Mouse (Mus musculus): ENCODE results near the gene Gp1ba. TPM values are rescaled to one million over a fixed set of nuclear protein-coding genes. Genes with fewer than 3 reads are reported as not detected.

Gene Gp1ba
- polyA plus RNA-seq, 1 experiment from 2014 or later = 0.10 TPM

GRCm38 (mm10) chr11:70647716-70648420, 8.9 kb downstream of the Gp1ba start:
- ATAC-seq (ENCODE audit: insufficient number of reproducible peaks, insufficient read depth, low FRiP score, low TSS enrichment, low read depth) = no peak
- peak overlapping the region; percentile 95 for H3K27ac ChIP-seq
- peak overlapping the region; percentile 93 for H3K9ac ChIP-seq
- no peaks in the 10 kb centered on the region for H3K9me3 ChIP-seq
- no peaks in the 10 kb centered on the region for H3K27me3 ChIP-seq
- peak overlapping the region; percentile 88 for H3K4me3 ChIP-seq
- H3K4me2 ChIP-seq = peak overlapping the region; percentile 97
- peaks cover 72% of the 10 kb centered on the region for H3K36me3 ChIP-seq
- peaks cover 63% of the 10 kb centered on the region for H3K4me1 ChIP-seq
- 4% methylated on average over 28 of the region's 28 CpGs for WGBS

DNA sequence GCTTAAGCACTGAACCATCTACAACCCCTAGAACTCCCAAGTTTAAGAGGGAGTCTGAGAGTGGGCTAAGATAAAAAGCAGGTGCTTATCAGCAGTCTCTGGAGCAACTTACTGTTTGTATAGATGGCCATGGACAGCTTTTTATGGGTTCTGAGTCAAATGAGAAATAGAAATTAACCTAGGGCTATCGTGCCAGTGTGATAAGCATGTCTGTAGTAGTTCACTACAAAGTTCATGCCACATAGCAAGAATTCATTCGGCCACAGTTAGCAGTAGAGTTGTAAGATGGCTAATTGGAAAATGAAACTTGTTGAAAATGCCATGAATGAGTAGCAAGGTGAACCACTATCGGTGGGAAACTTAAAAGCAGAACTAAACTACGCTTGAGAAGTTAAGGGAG, 9.6 kb downstream of the Gp1ba start:
- ATAC-seq (ENCODE audit: insufficient number of reproducible peaks, insufficient read depth, low FRiP score, low TSS enrichment, low read depth) = no peak
- H3K4me1 ChIP-seq = peaks cover 66% of the 10 kb centered on the region
- peak overlapping the region; percentile 88 for H3K4me3 ChIP-seq
- peak overlapping the region; percentile 93 for H3K9ac ChIP-seq
- WGBS = 81% methylated on average over 4 of the region's 4 CpGs
- H3K27me3 ChIP-seq = no peaks in the 10 kb centered on the region
- peaks cover 69% of the 10 kb centered on the region for H3K36me3 ChIP-seq
- no peaks in the 10 kb centered on the region for H3K9me3 ChIP-seq
- H3K27ac ChIP-seq = no peak overlapping the region
- peak overlapping the region; percentile 97 for H3K4me2 ChIP-seq

DNA sequence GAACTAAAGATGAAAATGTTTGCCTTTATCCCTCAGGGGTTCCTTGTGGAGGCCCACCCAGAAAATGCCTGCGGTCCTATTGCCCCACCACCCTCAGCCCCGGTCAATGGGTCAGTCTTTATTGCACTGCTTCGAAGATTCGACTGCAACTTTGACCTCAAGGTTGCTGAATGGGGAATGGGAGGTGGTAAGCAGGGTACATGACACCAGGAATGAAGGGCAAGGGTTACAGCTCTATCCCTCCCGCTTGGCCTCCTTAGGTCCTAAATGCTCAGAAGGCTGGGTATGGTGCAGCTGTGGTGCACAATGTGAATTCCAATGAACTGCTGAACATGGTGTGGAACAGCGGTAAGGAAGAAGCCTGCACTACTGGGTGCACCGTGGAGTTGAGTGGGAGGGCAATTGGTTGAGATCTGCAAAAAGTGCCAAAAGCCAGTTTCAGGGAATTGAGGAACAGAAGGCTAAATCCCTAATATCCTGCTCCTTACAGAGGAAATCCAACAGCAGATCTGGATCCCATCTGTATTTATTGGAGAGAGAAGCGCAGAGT, 10.3 kb downstream of the Gp1ba start:
- 80% methylated on average over 8 of the region's 8 CpGs for WGBS
- Histone ChIP-seq H3K27me3 (no peaks in the 10 kb centered on the region), H3K4me2 (peak overlapping the region; percentile 97), H3K9me3 (no peaks in the 10 kb centered on the region), H3K4me1 (peaks cover 66% of the 10 kb centered on the region), H3K9ac (no peak overlapping the region), H3K36me3 (peaks cover 63% of the 10 kb centered on the region), H3K4me3 (peak overlapping the region; percentile 88), H3K27ac (no peak overlapping the region)
- ATAC-seq (ENCODE audit: insufficient number of reproducible peaks, insufficient read depth, low FRiP score, low TSS enrichment, low read depth) = no peak

- Histone ChIP-seq H3K9me3 (no peaks in the 10 kb centered on the region), H3K9ac (peak overlapping the region; percentile 27; the same call in 1 of the 2 replicates), H3K27me3 (no peaks in the 10 kb centered on the region), H3K36me3 (peaks cover 50% of the 10 kb centered on the region), H3K4me1 (peaks cover 60% of the 10 kb centered on the region), H3K27ac (peak overlapping the region; percentile 48; the same call in 1 of the 2 replicates), H3K4me3 (no peak overlapping the region), H3K4me2 (peak overlapping the region; percentile 97; the same call in 1 of the 2 replicates)
- no peak for ATAC-seq (ENCODE audit: insufficient number of reproducible peaks, insufficient read depth, low FRiP score, low TSS enrichment, low read depth)
- WGBS = 77% methylated on average over 12 of the region's 12 CpGs
These were observed 11.6 kb downstream of the Gp1ba start for GRCm38 (mm10) chr11:70650322-70651175.

- no peak overlapping the region for H3K27ac ChIP-seq
- peaks cover 47% of the 10 kb centered on the region for H3K36me3 ChIP-seq
- H3K27me3 ChIP-seq = no peaks in the 10 kb centered on the region
- WGBS = 75% methylated on average over 2 of the region's 2 CpGs
- ATAC-seq (ENCODE audit: insufficient number of reproducible peaks, insufficient read depth, low FRiP score, low TSS enrichment, low read depth) = no peak
- peak overlapping the region; percentile 27; the same call in 1 of the 2 replicates for H3K9ac ChIP-seq
- no peaks in the 10 kb centered on the region for H3K9me3 ChIP-seq
- peak overlapping the region; percentile 100; the same call in 1 of the 2 replicates for H3K4me3 ChIP-seq
- H3K4me2 ChIP-seq = peak overlapping the region; percentile 97
- peaks cover 60% of the 10 kb centered on the region for H3K4me1 ChIP-seq
These were observed 12.5 kb downstream of the Gp1ba start for GRCm38 (mm10) chr11:70651391-70651790.

GRCm38 (mm10) chr11:70652029-70652883, 13.3 kb downstream of the Gp1ba start:
- H3K27me3 ChIP-seq = no peaks in the 10 kb centered on the region
- 37% methylated on average over 12 of the region's 12 CpGs for whole genome bisulfite sequencing
- ATAC-seq (ENCODE audit: insufficient number of reproducible peaks, insufficient read depth, low FRiP score, low TSS enrichment, low read depth) = no peak
- peak overlapping the region; percentile 100 for H3K9ac ChIP-seq
- peak overlapping the region; percentile 97 for H3K4me2 ChIP-seq
- H3K36me3 ChIP-seq = peaks cover 47% of the 10 kb centered on the region
- H3K27ac ChIP-seq = peak overlapping the region; percentile 97
- peak overlapping the region; percentile 100 for H3K4me3 ChIP-seq
- H3K9me3 ChIP-seq = no peaks in the 10 kb centered on the region
- H3K4me1 ChIP-seq = peaks cover 69% of the 10 kb centered on the region

- Histone ChIP-seq H3K4me1 (peaks cover 73% of the 10 kb centered on the region), H3K9ac (peak overlapping the region; percentile 100), H3K4me2 (peak overlapping the region; percentile 97), H3K27me3 (no peaks in the 10 kb centered on the region), H3K36me3 (peaks cover 47% of the 10 kb centered on the region), H3K4me3 (peak overlapping the region; percentile 100), H3K9me3 (no peaks in the 10 kb centered on the region), H3K27ac (peak overlapping the region; percentile 97)
- 46% methylated on average over 6 of the region's 6 CpGs for WGBS
- no peak for ATAC-seq (ENCODE audit: insufficient number of reproducible peaks, insufficient read depth, low FRiP score, low TSS enrichment, low read depth)
These were observed 14.0 kb downstream of the Gp1ba start for GRCm38 (mm10) chr11:70652884-70653344.

GRCm38 (mm10) chr11:70653345-70654197, 14.6 kb downstream of the Gp1ba start:
- WGBS = under 1% methylated on average over 59 of the region's 63 CpGs
- Histone ChIP-seq H3K36me3 (peaks cover 44% of the 10 kb centered on the region), H3K4me3 (peak overlapping the region; percentile 100), H3K4me2 (peak overlapping the region; percentile 97), H3K9me3 (no peaks in the 10 kb centered on the region), H3K27ac (peak overlapping the region; percentile 97), H3K27me3 (no peaks in the 10 kb centered on the region), H3K9ac (peak overlapping the region; percentile 100), H3K4me1 (peaks cover 73% of the 10 kb centered on the region)
- ATAC-seq (ENCODE audit: insufficient number of reproducible peaks, insufficient read depth, low FRiP score, low TSS enrichment, low read depth) = peak; percentile 29; the same call in 1 of the 2 replicates

DNA sequence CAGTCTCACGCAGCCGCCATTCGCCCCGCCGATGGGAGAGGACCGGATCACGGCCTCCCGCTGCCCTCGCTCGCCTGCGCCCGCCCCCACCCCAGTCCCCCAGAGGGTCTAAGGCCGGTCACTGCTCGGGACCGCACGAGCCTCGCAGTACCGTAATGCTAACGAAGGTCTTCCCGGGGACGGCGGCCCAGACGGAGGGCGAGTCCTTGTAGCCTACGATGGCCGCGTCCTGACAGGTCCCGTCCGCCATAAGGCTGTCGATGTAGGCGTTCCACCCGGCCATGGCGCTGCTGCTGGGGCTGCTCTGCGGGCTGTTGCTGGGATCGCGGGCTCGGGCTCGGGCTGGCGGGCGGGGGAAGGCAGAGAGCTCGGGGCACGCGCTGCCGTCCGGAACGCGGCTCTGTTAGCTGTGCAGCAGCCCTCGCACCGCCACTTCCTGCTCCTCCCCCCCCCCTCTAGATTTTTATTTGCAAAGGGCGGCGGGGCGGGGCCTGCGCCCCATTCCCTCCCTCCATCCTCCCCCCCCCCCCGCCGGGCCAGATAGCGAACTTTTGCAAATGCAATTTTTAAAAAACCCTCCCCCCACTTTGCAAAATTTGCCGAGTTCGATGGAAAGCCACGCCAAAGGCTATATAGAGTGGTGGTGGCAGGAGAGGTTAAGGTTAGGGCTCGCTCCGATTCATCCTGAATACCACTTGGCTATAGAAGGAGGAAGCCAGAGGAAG, 15.4 kb downstream of the Gp1ba start, which contains the start of gene Pfn1:
Pfn1 (minus strand) TSS at position 447 of the 725 bp plus-strand sequence.
- peaks cover 69% of the 10 kb centered on the region for H3K4me1 ChIP-seq
- H3K27ac ChIP-seq = peak within 1 kb of the TSS; percentile 97
- no peaks in the 10 kb centered on the region for H3K27me3 ChIP-seq
- no peaks in the 10 kb centered on the region for H3K9me3 ChIP-seq
- WGBS = 0% methylated on average over 60 of the region's 61 CpGs
- H3K36me3 ChIP-seq = peaks cover 36% of the 10 kb centered on the region
- ATAC-seq (ENCODE audit: insufficient number of reproducible peaks, insufficient read depth, low FRiP score, low TSS enrichment, low read depth) = peak; percentile 33; the same call in 1 of the 2 replicates
- peak within 1 kb of the TSS; percentile 100 for H3K9ac ChIP-seq
- peak within 1 kb of the TSS; percentile 100 for H3K4me3 ChIP-seq
- H3K4me2 ChIP-seq = peak within 1 kb of the TSS; percentile 97
